Comparison of ENCODE assay signal across 7 mouse cellular contexts in genomic region chr5:114638769-114639644, GRCm38 (mm10). TPM values are rescaled to one million over a fixed set of nuclear protein-coding genes. Genes with fewer than 3 reads are reported as not detected.
A peak's percentile ranks its signal among the peaks of the same experiment; 100 is the strongest.
DNase-seq lines count a peak whose midpoint lies in the region; ATAC-seq and TF ChIP-seq lines count a peak whose summit lies in the region.

No protein-coding gene starts in this region.

- DNase-seq in adrenal gland, postnatal 14 days: peak; percentile 94
- peak; percentile 86 to 92 for DNase-seq in heart, adult 2 months
- peak; percentile 90 for DNase-seq in kidney, adult 2 months
- DNase-seq in limb, embryonic 11.5 days (ENCODE audit: low spot score): peak; percentile 96
- peak; percentile 93 for DNase-seq in midbrain, embryonic 14.5 days
- peak; percentile 73 for DNase-seq in spleen, adult 12 weeks (ENCODE audit: low spot score)

- no peak overlapping the region for H3K4me3 ChIP-seq in embryonic facial prominence, embryonic 12.5 days
- no peak overlapping the region for H3K4me3 ChIP-seq in heart, adult 2 months
- H3K4me3 ChIP-seq in kidney, adult 2 months (ENCODE audit: insufficient read depth, low read depth, low read length): no peak overlapping the region
- H3K4me3 ChIP-seq in limb, embryonic 11.5 days (ENCODE audit: low read depth, low read length): no peak overlapping the region
- 0 out of 2 replicates have a peak overlapping the region, but pooled peaks have one; percentile 12 for H3K4me3 ChIP-seq in midbrain, embryonic 14.5 days (replicated peaks; ENCODE audit: low read depth, low read length)

- 0 out of 2 replicates have a peak, but pooled peaks have one; percentile 61 for ATAC-seq in embryonic facial prominence, embryonic 12.5 days (ENCODE audit: insufficient number of reproducible peaks, insufficient read depth, low FRiP score, low TSS enrichment)
- ATAC-seq in limb, embryonic 11.5 days (ENCODE audit: insufficient number of reproducible peaks, low FRiP score, low TSS enrichment, low read depth): peak; percentile 66
- ATAC-seq in midbrain, embryonic 14.5 days (ENCODE audit: low FRiP score, low TSS enrichment): peak; percentile 46; the same call in 1 of the 2 replicates

- H3K27me3 ChIP-seq in embryonic facial prominence, embryonic 12.5 days: peaks cover 18% of the 10 kb centered on the region
- no peaks in the 10 kb centered on the region for H3K27me3 ChIP-seq in heart, adult 2 months (ENCODE audit: control insufficient read depth, insufficient read depth, low read length)
- H3K27me3 ChIP-seq in kidney, adult 2 months (replicated peaks; ENCODE audit: control insufficient read depth, insufficient read depth, low read length): no peaks in the 10 kb centered on the region
- H3K27me3 ChIP-seq in limb, embryonic 11.5 days (ENCODE audit: control insufficient read depth, insufficient read depth, low read length): 0 out of 2 replicates have a peak, but pooled peaks cover 5% of the 10 kb centered on the region
- H3K27me3 ChIP-seq in midbrain, embryonic 14.5 days (ENCODE audit: control insufficient read depth, insufficient read depth, low read length): 0 out of 2 replicates have a peak, but pooled peaks cover 5% of the 10 kb centered on the region

- peak; percentile 90 for TF ChIP-seq EP300 in heart, adult 2 months (IDR thresholded peaks at IDR 0.05; ENCODE audit: insufficient read depth, low read depth, low read length)

- no peak for TF ChIP-seq POLR2A in heart, adult 2 months (IDR thresholded peaks at IDR 0.05; ENCODE audit: insufficient read depth, low read depth, low read length)
- no peak for TF ChIP-seq POLR2A in kidney, adult 2 months (IDR thresholded peaks at IDR 0.05; ENCODE audit: low read depth, low read length)

- H3K27ac ChIP-seq in embryonic facial prominence, embryonic 12.5 days: no peak overlapping the region
- H3K27ac ChIP-seq in heart, adult 2 months: no peak overlapping the region
- no peak overlapping the region for H3K27ac ChIP-seq in kidney, adult 2 months (ENCODE audit: insufficient read depth, low read depth, low read length)
- H3K27ac ChIP-seq in limb, embryonic 11.5 days (replicated peaks; ENCODE audit: low read depth, low read length): no peak overlapping the region
- H3K27ac ChIP-seq in midbrain, embryonic 14.5 days (replicated peaks; ENCODE audit: low read depth, low read length): no peak overlapping the region

- no peaks in the 10 kb centered on the region for H3K9me3 ChIP-seq in embryonic facial prominence, embryonic 12.5 days
- H3K9me3 ChIP-seq in limb, embryonic 11.5 days (ENCODE audit: control insufficient read depth, low read length): no peaks in the 10 kb centered on the region
- no peaks in the 10 kb centered on the region for H3K9me3 ChIP-seq in midbrain, embryonic 14.5 days (ENCODE audit: control insufficient read depth, low read length)

- 15% methylated on average over 22 of the region's 22 CpGs for WGBS in embryonic facial prominence, embryonic 12.5 days
- 16% methylated on average over 22 of the region's 22 CpGs for WGBS in heart, adult 2 months
- WGBS in kidney, adult 2 months: 19% methylated on average over 22 of the region's 22 CpGs
- WGBS in limb, embryonic 11.5 days: 11% methylated on average over 22 of the region's 22 CpGs
- 13% methylated on average over 22 of the region's 22 CpGs for WGBS in midbrain, embryonic 14.5 days

- peak overlapping the region; percentile 33 for H3K4me2 ChIP-seq in embryonic facial prominence, embryonic 12.5 days (replicated peaks)
- peak overlapping the region; percentile 20; the same call in 1 of the 2 replicates for H3K4me2 ChIP-seq in limb, embryonic 11.5 days (ENCODE audit: low read depth, severe bottlenecking)
- H3K4me2 ChIP-seq in midbrain, embryonic 14.5 days (ENCODE audit: low read length): peak overlapping the region; percentile 44

- TF ChIP-seq CTCF in heart, adult 2 months (IDR thresholded peaks at IDR 0.05): no peak; the same call in 1 of the 2 replicates
- TF ChIP-seq CTCF in kidney, adult 2 months (conservative IDR thresholded peaks at IDR 0.05; ENCODE audit: insufficient read depth, insufficient read length, low read depth, low read length): peak; percentile 88

- 0 out of 2 replicates have a peak, but pooled peaks cover 2% of the 10 kb centered on the region for H3K4me1 ChIP-seq in embryonic facial prominence, embryonic 12.5 days
- H3K4me1 ChIP-seq in heart, adult 2 months (ENCODE audit: control insufficient read depth, insufficient read depth, low read length): peaks cover 1% of the 10 kb centered on the region
- no peaks in the 10 kb centered on the region for H3K4me1 ChIP-seq in kidney, adult 2 months (ENCODE audit: control insufficient read depth, insufficient read depth, low read length)
- H3K4me1 ChIP-seq in limb, embryonic 11.5 days (ENCODE audit: control insufficient read depth, insufficient read depth, low read length): no peaks in the 10 kb centered on the region
- 0 out of 2 replicates have a peak, but pooled peaks cover 5% of the 10 kb centered on the region for H3K4me1 ChIP-seq in midbrain, embryonic 14.5 days (ENCODE audit: control insufficient read depth, insufficient read depth, low read length)

- H3K9ac ChIP-seq in embryonic facial prominence, embryonic 12.5 days: no peak overlapping the region
- H3K9ac ChIP-seq in heart, adult 2 months (ENCODE audit: low read depth, low read length): no peak overlapping the region
- H3K9ac ChIP-seq in limb, embryonic 11.5 days (ENCODE audit: low read length): peak overlapping the region; percentile 35; the same call in 1 of the 2 replicates
- no peak overlapping the region; the same call in 1 of the 2 replicates for H3K9ac ChIP-seq in midbrain, embryonic 14.5 days (replicated peaks; ENCODE audit: low read length)

- no peaks in the 10 kb centered on the region for H3K79me2 ChIP-seq in heart, adult 2 months (replicated peaks; ENCODE audit: control insufficient read depth, insufficient read depth, low read length)

- intact Hi-C loops in heart, adult 2 months (cut with DNase I): loop anchor here (1.0 to 2.0 kb wide), 2 partner anchors 28 to 264 kb away; no protein-coding TSS in a partner anchor

- no peaks in the 10 kb centered on the region for H3K36me3 ChIP-seq in embryonic facial prominence, embryonic 12.5 days
- H3K36me3 ChIP-seq in heart, adult 2 months (ENCODE audit: control insufficient read depth, insufficient read depth, low read length): no peaks in the 10 kb centered on the region
- no peaks in the 10 kb centered on the region for H3K36me3 ChIP-seq in kidney, adult 2 months (ENCODE audit: control insufficient read depth, insufficient read depth, low read length)
- no peaks in the 10 kb centered on the region for H3K36me3 ChIP-seq in limb, embryonic 11.5 days (ENCODE audit: control insufficient read depth, insufficient read depth, low read length)
- no peaks in the 10 kb centered on the region for H3K36me3 ChIP-seq in midbrain, embryonic 14.5 days (ENCODE audit: control insufficient read depth, insufficient read depth, low read length)

RNA-seq across cellular contexts. Expression of gene Trpv4, which starts 19.2 kb away (rescaled TPM):
- 2.1 and 3.6 TPM in 2 replicates for total RNA-seq in adrenal gland, postnatal 14 days (2021)
- 3.2 and 3.5 TPM in 2 replicates for polyA plus RNA-seq in embryonic facial prominence, embryonic 12.5 days (2016; fragmentation: Nextera tagmentation; extraction: Ambion mirVana)
- total RNA-seq in heart, adult 2 months (2021): 1 to 10 TPM; 3.6 to 5.1 TPM
- polyA plus RNA-seq in heart, adult 2 months (2012; rRNA removed): 4.6 and 7.5 TPM in 2 replicates
- 127 and 164 TPM in 2 replicates for polyA plus RNA-seq in kidney, adult 2 months (2012; rRNA removed)
- polyA plus RNA-seq in limb, embryonic 11.5 days (2014; fragmentation: Nextera tagmentation; extraction: Ambion mirVana): 0.53 and 0.55 TPM in 2 replicates
- 0.46 and 0.86 TPM in 2 replicates for polyA plus RNA-seq in midbrain, embryonic 14.5 days (2014; fragmentation: Nextera tagmentation; extraction: Ambion mirVana)

RNA-seq across cellular contexts. Expression of gene Gltp, which starts 51.8 kb away (rescaled TPM):
- 39.2 and 41.7 TPM in 2 replicates for total RNA-seq in adrenal gland, postnatal 14 days (2021)
- 63.0 and 64.5 TPM in 2 replicates for polyA plus RNA-seq in embryonic facial prominence, embryonic 12.5 days (2016; fragmentation: Nextera tagmentation; extraction: Ambion mirVana)
- total RNA-seq in heart, adult 2 months (2021): 10 to 100 TPM; 14.2 to 17.0 TPM
- polyA plus RNA-seq in heart, adult 2 months (2012; rRNA removed): 36.3 and 37.8 TPM in 2 replicates
- 89.1 and 95.7 TPM in 2 replicates for polyA plus RNA-seq in kidney, adult 2 months (2012; rRNA removed)
- 69.0 and 73.9 TPM in 2 replicates for polyA plus RNA-seq in limb, embryonic 11.5 days (2014; fragmentation: Nextera tagmentation; extraction: Ambion mirVana)
- 27.6 and 30.4 TPM in 2 replicates for polyA plus RNA-seq in midbrain, embryonic 14.5 days (2014; fragmentation: Nextera tagmentation; extraction: Ambion mirVana)

Comparison
In these comparisons a context has a peak if more than half of its experiments do, and no peak if none do; other contexts are left out.
1. RNA of gene Trpv4, which starts 19.2 kb away (polyA plus RNA-seq): 127 to 164 TPM in kidney, adult 2 months; 4.6 to 7.5 TPM in heart, adult 2 months, 3.2 to 3.5 TPM in embryonic facial prominence, embryonic 12.5 days, 0.53 to 0.55 TPM in limb, embryonic 11.5 days and 0.46 to 0.86 TPM in midbrain, embryonic 14.5 days; every median in the first group is over 10 times any median in the second.
2. Peak in every context shown above with its lines, with median percentiles within 50 percentile points of each other: DNase-seq, ATAC-seq and H3K4me2 ChIP-seq.